Mouse (Mus musculus) cortical plate, adult 2 months (tissue): ENCODE measurements at regions not wholly inside any gene's neighbourhood (a gene's known extent, or its start where the extent isn't known, plus 50 kb on each side); places are given as distances from the start of the nearest gene placed in this dataset.

Experiments used
- H3K27ac ChIP-seq: fragments of 200-500 bp; 2 replicates; pipeline ENCODE4 v1.5.1; 2012; ENCODE audit warnings: low read length, control low read depth, inconsistent platforms; ENCODE audit not compliant: insufficient read depth
- H3K4me1 ChIP-seq: fragments of 200-500 bp; 2 replicates; pipeline ENCODE4 v1.6.1; 2011; ENCODE audit warnings: low read length; ENCODE audit not compliant: control insufficient read depth, insufficient read depth
- H3K4me3 ChIP-seq: fragments of 200-500 bp; 2 replicates; pipeline ENCODE4 v1.5.1; 2011; ENCODE audit warnings: mild to moderate bottlenecking, low read length, control low read depth; ENCODE audit not compliant: insufficient read depth
- CTCF ChIP-seq: fragments of 200-500 bp; IDR thresholded peaks from 2 replicates; pipeline ENCODE4 v1.5.1; 2011; ENCODE audit warnings: mild to moderate bottlenecking, control low read depth, low read length; ENCODE audit not compliant: insufficient read depth; ENCODE audit errors: extremely low read depth
- POLR2A ChIP-seq: fragments of 200-500 bp; IDR thresholded peaks from 2 replicates; pipeline ENCODE4 v1.6.1; 2011; ENCODE audit warnings: mild to moderate bottlenecking, low read length, control low read depth; ENCODE audit not compliant: insufficient read depth; ENCODE audit errors: extremely low read depth

DNA sequence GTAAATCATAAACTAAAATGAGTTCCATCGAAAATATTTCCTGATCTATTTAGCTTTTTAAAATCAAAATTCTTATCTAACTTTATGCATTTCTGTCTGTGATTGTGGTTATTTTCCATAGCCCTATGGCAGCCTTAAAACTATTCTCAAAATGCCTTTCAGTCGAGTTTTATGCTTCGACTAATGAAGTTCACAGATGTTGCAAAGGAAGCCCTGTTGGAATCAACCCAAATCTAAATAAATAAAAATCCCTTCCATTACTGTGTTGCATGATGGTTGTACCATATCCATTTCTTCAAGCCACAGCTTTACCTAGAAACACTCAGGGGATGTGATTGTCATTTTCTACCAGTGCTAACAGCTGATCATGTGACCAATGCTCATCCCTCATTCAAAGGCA is 585.6 kb upstream of the N6amt1 start:
- TF ChIP-seq POLR2A, result no peak
- no peak for TF ChIP-seq CTCF
- H3K27ac ChIP-seq, result no peak overlapping the region
- H3K4me3 ChIP-seq, result no peak overlapping the region
- H3K4me1 ChIP-seq, result no peaks in the 10 kb centered on the region

DNA sequence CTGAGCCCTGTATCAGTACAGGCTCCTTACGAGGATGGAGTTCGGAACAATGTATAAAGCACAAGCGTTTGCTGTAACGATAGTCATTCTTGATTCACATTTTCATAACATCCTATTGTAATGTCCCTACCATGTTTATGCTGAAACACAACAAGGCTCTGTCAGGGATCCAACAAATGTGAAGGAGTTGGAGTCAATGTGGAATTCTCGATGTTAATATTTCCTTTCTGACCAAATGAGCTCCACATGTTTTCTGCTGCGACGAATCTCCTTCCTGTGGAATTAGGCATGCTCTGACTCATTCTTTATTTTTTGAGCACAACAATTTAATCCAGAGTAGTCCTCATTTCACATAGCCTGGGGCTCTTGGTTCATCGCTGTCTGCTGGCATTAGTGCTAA is 588.0 kb upstream of the N6amt1 start:
- Histone ChIP-seq H3K4me3 (no peak overlapping the region), H3K4me1 (no peaks in the 10 kb centered on the region), H3K27ac (no peak overlapping the region)
- no peak for TF ChIP-seq CTCF
- TF ChIP-seq POLR2A, result no peak

DNA sequence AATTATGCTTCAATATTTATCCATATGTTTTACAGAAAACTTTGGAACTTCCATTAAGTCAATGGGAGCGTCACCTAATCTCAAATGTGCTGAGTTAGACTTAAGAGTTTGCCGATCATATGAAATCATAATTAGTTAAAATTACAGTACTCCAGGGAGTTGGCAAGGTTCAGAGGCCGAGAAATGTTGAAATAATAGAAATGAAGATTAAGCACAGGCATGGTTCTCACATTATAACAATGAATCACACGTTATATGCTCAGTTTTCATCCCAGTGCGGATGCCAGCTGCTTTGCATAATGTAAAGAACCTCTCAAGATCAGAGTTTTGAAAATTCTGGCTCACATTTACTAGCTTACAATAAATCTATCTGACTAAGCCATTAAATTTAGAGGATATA is 612.7 kb upstream of the N6amt1 start:
- TF ChIP-seq POLR2A (no peak), CTCF (no peak)
- Histone ChIP-seq H3K4me1 (no peaks in the 10 kb centered on the region), H3K27ac (no peak overlapping the region), H3K4me3 (no peak overlapping the region)

DNA sequence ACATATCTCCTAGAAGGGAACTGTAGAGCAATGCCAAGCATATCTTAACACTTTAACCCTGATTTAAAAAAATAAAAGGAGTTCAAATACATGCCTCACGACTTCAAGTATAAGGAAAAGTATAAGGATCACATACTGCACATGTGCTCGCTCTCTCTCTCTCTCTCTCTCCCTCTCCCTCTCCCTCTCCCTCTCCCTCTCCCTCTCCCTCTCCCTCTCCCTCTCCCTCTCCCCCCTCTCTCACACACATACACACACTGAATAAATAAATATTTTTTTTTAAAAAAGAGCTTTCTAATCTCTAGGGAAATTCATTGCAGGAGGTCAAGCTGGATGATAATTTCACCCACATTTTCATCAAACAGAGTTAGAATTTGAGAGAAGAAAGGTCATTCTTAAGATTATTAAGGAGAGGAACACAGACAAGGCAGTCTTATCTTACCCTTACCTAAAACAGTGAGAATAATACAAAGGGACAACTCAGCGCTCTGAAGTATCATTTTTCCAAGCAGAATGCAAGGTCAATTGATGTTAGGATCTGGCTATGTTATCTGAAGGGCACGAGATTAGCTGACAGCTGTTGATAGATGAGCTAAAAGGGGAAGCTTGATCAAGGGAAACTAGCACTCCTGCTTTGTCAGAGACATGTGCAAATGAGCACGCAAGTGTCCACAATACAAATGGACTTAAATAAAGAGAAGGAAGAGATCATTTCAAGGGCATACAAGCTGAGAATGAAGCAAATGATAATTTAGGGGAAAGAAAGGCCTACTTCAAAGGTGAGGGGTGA is 634.8 kb upstream of the N6amt1 start:
- H3K27ac ChIP-seq, result no peak overlapping the region
- TF ChIP-seq CTCF, result no peak
- no peak for TF ChIP-seq POLR2A
- no peak overlapping the region for H3K4me3 ChIP-seq
- no peaks in the 10 kb centered on the region for H3K4me1 ChIP-seq

DNA sequence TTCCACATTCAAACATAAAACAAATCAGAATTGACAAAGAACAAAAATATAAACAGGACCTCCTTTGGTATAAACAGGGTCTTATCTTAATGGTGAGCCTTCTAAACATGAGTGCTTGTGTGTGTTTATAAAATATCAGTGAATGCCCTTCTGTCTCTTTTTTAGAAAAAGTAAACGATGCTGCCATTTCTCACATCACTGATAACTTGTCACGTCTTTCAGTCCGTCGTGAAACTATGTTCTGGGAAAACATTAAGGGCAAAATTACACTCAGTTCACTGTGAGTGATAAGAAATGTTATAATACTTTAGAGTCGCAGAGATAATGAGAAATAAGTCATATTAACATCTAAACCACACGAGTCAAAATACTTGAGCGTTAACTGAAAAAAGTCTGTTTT is 635.6 kb upstream of the N6amt1 start:
- no peak for TF ChIP-seq CTCF
- TF ChIP-seq POLR2A, result no peak
- Histone ChIP-seq H3K27ac (no peak overlapping the region), H3K4me3 (no peak overlapping the region), H3K4me1 (no peaks in the 10 kb centered on the region)

DNA sequence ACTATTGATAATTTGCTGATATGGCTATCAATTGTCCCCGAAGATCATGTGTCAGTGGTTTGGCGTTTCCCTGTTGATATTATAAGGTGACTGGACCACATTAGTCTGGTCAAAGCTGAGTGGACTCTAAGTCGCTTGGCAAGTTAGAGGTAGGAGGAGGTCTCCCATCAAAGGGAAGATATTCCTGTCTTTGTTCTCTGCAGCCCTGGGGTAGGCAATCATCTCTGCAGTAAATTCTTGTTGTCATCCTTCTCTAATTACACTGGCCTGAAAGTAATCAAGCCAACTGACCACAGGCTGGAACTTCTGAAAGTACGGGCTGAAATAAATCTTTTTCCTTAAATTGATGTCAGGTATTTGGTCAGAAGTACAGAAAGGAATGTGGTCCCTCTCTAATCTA is 652.3 kb upstream of the N6amt1 start:
- Histone ChIP-seq H3K27ac (no peak overlapping the region), H3K4me1 (no peaks in the 10 kb centered on the region), H3K4me3 (no peak overlapping the region)
- no peak for TF ChIP-seq POLR2A
- no peak for TF ChIP-seq CTCF

DNA sequence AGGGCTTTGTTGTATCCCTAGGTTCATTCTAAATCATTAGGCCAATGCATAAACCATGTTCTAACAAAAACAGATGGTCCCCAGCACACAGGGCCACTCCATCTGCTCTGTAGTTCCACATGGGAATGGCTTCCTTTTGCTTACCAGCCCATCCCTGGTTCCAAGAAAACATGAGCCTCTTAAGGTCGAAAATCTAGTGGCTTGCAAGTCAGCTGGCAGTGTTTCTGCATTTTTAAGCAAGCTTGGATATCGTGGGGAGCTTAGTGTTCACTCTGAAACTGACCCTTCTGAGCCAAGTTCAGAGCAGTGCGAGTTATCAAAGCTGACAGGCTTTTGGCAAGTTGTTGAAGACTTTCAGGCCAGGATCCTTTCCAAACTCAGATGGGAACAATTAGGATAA is 659.5 kb upstream of the N6amt1 start:
- TF ChIP-seq POLR2A (no peak), CTCF (no peak)
- H3K4me1 ChIP-seq, result no peaks in the 10 kb centered on the region
- no peak overlapping the region for H3K4me3 ChIP-seq
- H3K27ac ChIP-seq, result no peak overlapping the region

DNA sequence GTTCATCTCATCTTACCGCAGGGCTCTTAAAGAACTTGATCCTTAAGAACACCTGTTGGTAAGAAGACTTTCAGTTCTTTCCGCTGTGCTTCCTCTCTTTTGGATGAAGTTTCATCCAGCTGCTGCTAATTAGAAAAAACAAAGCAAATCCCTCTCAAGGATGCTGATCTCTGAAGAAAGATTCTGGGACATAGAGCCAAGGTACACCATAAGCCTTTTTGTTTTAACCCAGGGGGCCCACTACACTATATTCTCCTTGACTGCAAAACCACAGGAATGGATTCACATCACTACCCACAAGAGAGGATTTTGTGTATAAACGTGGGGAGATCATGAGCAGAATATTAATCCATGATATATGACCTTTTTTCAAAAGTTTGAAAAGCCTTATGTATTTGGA is 694.8 kb upstream of the N6amt1 start:
- no peak overlapping the region for H3K4me3 ChIP-seq
- no peaks in the 10 kb centered on the region for H3K4me1 ChIP-seq
- H3K27ac ChIP-seq, result no peak overlapping the region
- no peak for TF ChIP-seq CTCF
- TF ChIP-seq POLR2A, result no peak

DNA sequence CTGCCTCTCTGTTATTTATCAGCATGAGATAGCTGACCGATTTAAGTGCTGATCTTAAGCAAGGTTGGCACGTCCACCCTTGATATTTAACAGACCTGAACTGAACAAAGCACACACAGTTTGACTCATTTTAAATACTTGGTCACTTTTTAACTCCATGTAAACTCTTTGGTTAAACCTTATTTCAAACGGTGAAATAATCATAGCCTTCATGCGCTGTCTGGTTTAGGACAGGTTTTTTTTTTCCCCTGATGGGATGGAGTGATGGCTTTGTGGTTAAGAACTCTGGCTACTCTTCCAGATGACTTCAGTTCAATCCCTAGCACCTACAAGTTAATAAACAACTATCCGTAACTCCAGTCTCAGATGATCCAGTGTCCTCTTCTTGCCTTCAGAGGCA is 706.7 kb upstream of the N6amt1 start:
- Histone ChIP-seq H3K4me1 (no peaks in the 10 kb centered on the region), H3K4me3 (no peak overlapping the region), H3K27ac (no peak overlapping the region)
- no peak for TF ChIP-seq CTCF
- TF ChIP-seq POLR2A, result no peak

DNA sequence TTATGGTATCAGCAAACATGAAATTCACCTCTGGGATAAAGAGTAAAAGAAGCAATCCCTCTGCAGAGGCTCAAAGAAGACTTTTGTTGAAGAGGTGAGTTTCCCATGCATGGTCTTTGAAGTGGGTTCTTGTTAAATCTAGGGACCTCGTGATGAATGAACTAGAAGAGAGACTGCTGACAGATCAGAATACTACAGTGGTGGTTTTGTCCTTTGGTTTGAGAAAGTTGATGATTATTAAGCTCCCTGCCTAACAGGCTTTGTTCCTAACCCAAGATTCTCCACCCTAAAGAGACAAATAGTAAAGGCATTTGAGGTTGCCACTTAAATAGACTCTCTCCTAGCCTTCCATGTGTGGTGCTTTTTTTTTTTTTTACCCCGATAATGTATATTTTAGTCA is 707.2 kb upstream of the N6amt1 start:
- H3K4me1 ChIP-seq, result no peaks in the 10 kb centered on the region
- no peak overlapping the region for H3K27ac ChIP-seq
- TF ChIP-seq POLR2A (no peak), CTCF (no peak)
- H3K4me3 ChIP-seq, result no peak overlapping the region

DNA sequence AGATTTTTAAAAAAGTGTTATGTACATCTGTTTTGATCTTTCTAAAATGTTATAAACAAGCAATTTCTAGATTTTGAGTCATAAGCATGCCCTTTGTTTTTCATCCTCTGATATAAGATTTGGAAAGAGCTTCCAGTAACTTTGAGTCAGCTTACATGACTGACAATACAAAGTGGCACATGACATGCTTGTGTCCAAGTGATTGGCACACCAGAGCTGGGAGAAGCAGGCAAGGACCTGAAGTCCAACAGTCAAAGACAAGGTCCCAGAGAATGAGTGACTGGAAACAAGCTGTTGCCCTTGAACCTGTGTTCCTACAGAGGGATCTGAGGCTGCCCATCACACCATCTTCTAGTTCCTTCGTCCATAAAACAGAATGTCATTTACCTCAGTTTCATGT is 708.5 kb upstream of the N6amt1 start:
- no peak for TF ChIP-seq POLR2A
- TF ChIP-seq CTCF, result no peak
- Histone ChIP-seq H3K4me3 (no peak overlapping the region), H3K27ac (no peak overlapping the region), H3K4me1 (no peaks in the 10 kb centered on the region)

DNA sequence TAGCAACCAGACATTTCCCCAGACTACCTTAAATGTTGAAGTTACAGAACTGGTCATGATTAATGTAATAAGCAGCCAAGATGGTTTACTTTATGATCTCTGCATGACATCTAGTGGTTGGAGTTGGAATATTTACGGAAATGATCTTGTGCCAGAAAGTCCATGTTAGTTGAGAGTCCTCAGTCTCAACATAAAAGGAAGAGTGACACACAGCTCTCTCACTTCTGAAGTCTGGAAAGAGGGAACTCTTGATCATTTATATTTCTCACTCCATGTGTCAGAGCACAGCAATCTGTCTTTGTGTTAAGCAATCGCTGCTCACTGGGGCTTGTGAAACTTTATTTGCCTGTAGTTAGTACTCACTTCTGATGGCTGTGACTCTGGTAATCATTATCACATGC is 709.1 kb upstream of the N6amt1 start:
- Histone ChIP-seq H3K27ac (no peak overlapping the region), H3K4me3 (no peak overlapping the region), H3K4me1 (no peaks in the 10 kb centered on the region)
- TF ChIP-seq CTCF, result 0 out of 2 replicates have a peak, but pooled peaks have one; percentile 15
- TF ChIP-seq POLR2A, result no peak
